In the genomic region with DNA sequence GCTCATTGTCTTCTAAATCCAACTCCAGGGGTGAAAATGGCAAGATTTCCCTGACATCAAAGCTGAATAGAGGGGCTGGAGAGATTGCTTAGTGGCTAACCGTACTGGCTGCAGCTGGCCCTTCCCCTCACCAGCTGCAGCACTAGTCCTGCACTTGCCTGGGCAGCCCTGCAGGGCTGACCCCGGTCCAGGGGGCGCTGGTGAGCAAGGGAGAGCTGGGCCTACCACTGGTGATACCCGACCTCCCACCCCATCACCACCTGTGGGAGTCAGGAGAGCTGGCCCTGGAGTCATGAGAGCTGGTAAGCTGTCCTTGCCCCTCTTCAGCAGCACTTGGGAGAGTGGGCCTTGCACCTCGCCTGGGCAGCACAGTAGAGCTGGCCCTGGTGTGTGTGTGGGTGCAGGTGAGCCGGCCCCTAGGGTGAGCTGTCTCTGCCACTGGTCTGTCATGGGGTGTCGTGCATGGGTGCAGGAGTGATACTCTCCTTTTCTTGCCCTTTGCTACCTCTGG, we compare ENCODE assay signal across 10 mouse cellular contexts.
DNase-seq lines count a peak whose midpoint lies in the region; ATAC-seq and TF ChIP-seq lines count a peak whose summit lies in the region.
"Had no signal": no experiment of that assay in that cellular context is flagged by ENCODE, and none has a peak within 500 bp of the region (broad histone marks: within the 10 kb centered on the region; RNA-seq: fewer than 3 reads in every experiment).

No protein-coding gene starts in this region.

- DNase-seq in kidney, adult 11 months, result no peak
- DNase-seq in thymus, postnatal 10 days (ENCODE audit: low spot score in 2 of 2), result peak; percentile 4 to 34
- DNase-seq in thymus, postnatal 0 days (ENCODE audit: low spot score), result no peak
- no peak for DNase-seq in liver, embryonic 14.5 days (ENCODE audit: low read depth in 3 of 3, low spot score in 3 of 3)
- DNase-seq in left cerebral cortex, adult 18-20 months (ENCODE audit: low spot score in 2 of 2), result no peak
- DNase-seq: right cerebral cortex, postnatal 25 days had no signal

- no peaks in the 10 kb centered on the region for H3K4me1 ChIP-seq in kidney, embryonic 16.5 days (ENCODE audit: insufficient read depth, low read length)
- no peaks in the 10 kb centered on the region for H3K4me1 ChIP-seq in liver, embryonic 14.5 days (replicated peaks; ENCODE audit: control insufficient read depth in 2 of 2, insufficient read depth in 2 of 2, low read length in 1 of 2)
- H3K4me1 ChIP-seq: hindbrain, embryonic 15.5 days had no signal

- no peaks in the 10 kb centered on the region; the same call in 1 of the 2 replicates for H3K9me3 ChIP-seq in kidney, embryonic 16.5 days (ENCODE audit: low read length)
- no peaks in the 10 kb centered on the region for H3K9me3 ChIP-seq in liver, embryonic 14.5 days (ENCODE audit: control insufficient read depth, low read length)
- H3K9me3 ChIP-seq: hindbrain, embryonic 15.5 days; limb, embryonic 12.5 days had no signal

- no peaks in the 10 kb centered on the region for H3K36me3 ChIP-seq in kidney, embryonic 16.5 days (ENCODE audit: insufficient read depth, low read length)
- no peaks in the 10 kb centered on the region for H3K36me3 ChIP-seq in liver, embryonic 14.5 days (replicated peaks; ENCODE audit: control insufficient read depth, insufficient read depth, low read depth)
- H3K36me3 ChIP-seq: hindbrain, embryonic 15.5 days; limb, embryonic 12.5 days had no signal

- no peak overlapping the region for H3K27ac ChIP-seq in kidney, embryonic 16.5 days (ENCODE audit: low read length)
- H3K27ac ChIP-seq in liver, embryonic 14.5 days, result no peak overlapping the region
- H3K27ac ChIP-seq: hindbrain, embryonic 15.5 days; limb, embryonic 12.5 days had no signal

- H3K4me3 ChIP-seq in kidney, embryonic 16.5 days (ENCODE audit: low read length), result no peak overlapping the region
- no peak overlapping the region for H3K4me3 ChIP-seq in liver, embryonic 14.5 days (ENCODE audit: insufficient read depth in 1 of 2, low read depth in 2 of 2, low read length in 2 of 2)
- H3K4me3 ChIP-seq: hindbrain, embryonic 15.5 days; limb, embryonic 12.5 days had no signal

- WGBS in kidney, embryonic 16.5 days, result 48% methylated on average over 7 of the region's 7 CpGs
- WGBS in liver, embryonic 14.5 days (ENCODE audit: insufficient replicate concordance), result 27% methylated on average over 7 of the region's 7 CpGs

- ATAC-seq in kidney, embryonic 16.5 days (ENCODE audit: low FRiP score, low TSS enrichment), result peak; percentile 42
- ATAC-seq in liver, embryonic 14.5 days (ENCODE audit: insufficient read depth), result no peak
- no peak for ATAC-seq in megakaryocyte progenitor cell, adult 5-6 weeks (replicated peaks; ENCODE audit: poor library complexity)

- TF ChIP-seq EP300 in liver, embryonic 14.5 days (IDR thresholded peaks at IDR 0.05; ENCODE audit: low read depth), result no peak

- no peak overlapping the region for H3K9ac ChIP-seq in kidney, embryonic 16.5 days (replicated peaks; ENCODE audit: low read length)
- H3K9ac ChIP-seq in liver, embryonic 14.5 days (replicated peaks), result no peak overlapping the region
- H3K9ac ChIP-seq: hindbrain, embryonic 15.5 days; limb, embryonic 12.5 days had no signal

- peak; percentile 52 for TF ChIP-seq CTCF in liver, embryonic 14.5 days (IDR thresholded peaks at IDR 0.05; ENCODE audit: low read depth)

- H3K4me2 ChIP-seq in kidney, embryonic 16.5 days (replicated peaks; ENCODE audit: low read depth, low read length), result no peak overlapping the region
- H3K4me2 ChIP-seq in liver, embryonic 14.5 days (ENCODE audit: low read depth), result no peak overlapping the region
- H3K4me2 ChIP-seq: hindbrain, embryonic 15.5 days; limb, embryonic 12.5 days had no signal

- no peaks in the 10 kb centered on the region for H3K27me3 ChIP-seq in kidney, embryonic 16.5 days (ENCODE audit: insufficient read depth, low read length)
- no peaks in the 10 kb centered on the region for H3K27me3 ChIP-seq in liver, embryonic 14.5 days (ENCODE audit: control insufficient read depth, insufficient read depth, low read length)
- H3K27me3 ChIP-seq: hindbrain, embryonic 15.5 days; limb, embryonic 12.5 days had no signal

Comparison
In these comparisons a context has a peak if more than half of its experiments do, and no peak if none do; other contexts are left out.
1. DNase-seq: peak in thymus, postnatal 10 days (2 of 2); none in kidney, adult 11 months (single experiment), thymus, postnatal 0 days (single experiment), liver, embryonic 14.5 days (0 of 3) and left cerebral cortex, adult 18-20 months (0 of 2).